Comparison of ENCODE assay signal across 8 mouse cellular contexts in genomic region chr4:57143026-57143937, GRCm38 (mm10). TPM values are rescaled to one million over a fixed set of nuclear protein-coding genes. Genes with fewer than 3 reads are reported as not detected.
DNase-seq lines count a peak whose midpoint lies in the region; ATAC-seq and TF ChIP-seq lines count a peak whose summit lies in the region.

Epb41l4b (minus strand) TSS chr4:57143437.

- peak within 1 kb of the TSS; percentile 56 for H3K9ac ChIP-seq in hindbrain, embryonic 15.5 days

- H3K36me3 ChIP-seq in hindbrain, embryonic 15.5 days, result no peaks in the 10 kb centered on the region

- DNase-seq in T-cell, adult 2 months (ENCODE audit: low spot score), result peak; percentile 70
- peak; percentile 90 to 95 for DNase-seq in cerebellum, postnatal 25 days
- DNase-seq in gastrocnemius, adult 2 months, result peak; percentile 89
- DNase-seq in left cerebral cortex, adult 18-20 months (ENCODE audit: low spot score in 2 of 2), result peak; percentile 83 to 84
- DNase-seq in lung, postnatal 4 days, result peak; percentile 82 to 86
- peak; percentile 88 for DNase-seq in right cerebral cortex, adult 18-20 months
- peak; percentile 70 to 77 for DNase-seq in urinary bladder, adult 18-20 months (ENCODE audit: low spot score in 2 of 2)

- no peaks in the 10 kb centered on the region for H3K27me3 ChIP-seq in hindbrain, embryonic 15.5 days

- peak within 1 kb of the TSS; percentile 75 for H3K4me2 ChIP-seq in hindbrain, embryonic 15.5 days

- under 1% methylated on average over 88 of the region's 142 CpGs for WGBS in hindbrain, embryonic 15.5 days

- H3K4me3 ChIP-seq in gastrocnemius, adult 2 months, result peak within 1 kb of the TSS; percentile 72
- peak within 1 kb of the TSS; percentile 69 for H3K4me3 ChIP-seq in hindbrain, embryonic 15.5 days

- peak; percentile 87 for ATAC-seq in hindbrain, embryonic 15.5 days (ENCODE audit: low FRiP score, low read depth)

- H3K27ac ChIP-seq in gastrocnemius, adult 2 months, result peak within 1 kb of the TSS; percentile 66
- peak within 1 kb of the TSS; percentile 69 for H3K27ac ChIP-seq in hindbrain, embryonic 15.5 days (replicated peaks)

- no peaks in the 10 kb centered on the region for H3K9me3 ChIP-seq in hindbrain, embryonic 15.5 days

- peaks cover 41% of the 10 kb centered on the region for H3K4me1 ChIP-seq in hindbrain, embryonic 15.5 days (replicated peaks)

- intact Hi-C loops in gastrocnemius, adult 2 months (cut with DNase I), result loop anchor here (1.0 to 5.0 kb wide), 2 partner anchors 127 to 134 kb away; no protein-coding TSS in a partner anchor

- peak; percentile 95 for TF ChIP-seq CTCF in gastrocnemius, adult 2 months (IDR thresholded peaks at IDR 0.05)

RNA-seq across cellular contexts. Expression of gene Epb41l4b, which starts in this region (rescaled TPM):
- 1 to 10 TPM; 2.5 to 3.1 TPM for total RNA-seq in gastrocnemius, adult 2 months (2021)
- polyA plus RNA-seq in hindbrain, embryonic 15.5 days (2015; fragmentation: Nextera tagmentation; extraction: Ambion mirVana), result 3.3 and 3.5 TPM in 2 replicates
- total RNA-seq in left cerebral cortex, adult 18-20 months (2021), result 10 to 100 TPM; 38.0 to 39.5 TPM

Comparison
In these comparisons a context has a peak if more than half of its experiments do, and no peak if none do; other contexts are left out.
1. Peak in every context shown above with its lines: DNase-seq, ATAC-seq, H3K4me3 ChIP-seq and H3K27ac ChIP-seq.
2. RNA of gene Epb41l4b (total RNA-seq): 38.0 to 39.5 TPM in left cerebral cortex, adult 18-20 months; 2.5 to 3.1 TPM in gastrocnemius, adult 2 months; every median in the first group is over 4 times any median in the second.